Mouse (Mus musculus): ENCODE data around the gene Mpnd. TPM values are rescaled to one million over a fixed set of nuclear protein-coding genes. Genes with fewer than 3 reads are reported as not detected.

The Mpnd gene
- polyA plus RNA-seq, 1 experiment = 188 TPM

DNA sequence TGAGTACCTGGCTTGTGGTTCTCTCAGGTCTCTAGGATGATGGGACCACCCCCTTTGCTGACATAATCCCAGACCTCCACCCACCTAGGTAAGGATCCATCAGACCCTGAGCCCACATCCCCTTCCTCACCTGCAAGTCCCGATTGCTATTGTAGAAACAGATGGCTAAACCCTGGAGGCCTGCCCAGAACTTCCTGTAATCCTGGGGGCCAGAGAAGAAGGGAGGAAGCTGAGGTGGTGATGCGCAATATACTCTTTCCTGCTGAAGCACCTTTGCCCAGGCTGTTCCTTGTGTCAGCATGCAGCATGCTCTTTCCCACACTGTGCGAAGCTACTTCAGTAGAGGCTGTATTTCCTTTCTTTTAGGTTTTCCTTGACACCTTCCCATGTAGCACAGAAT lies 2.5 kb upstream of the Mpnd start:
- H3K27me3 ChIP-seq (ENCODE audit: control insufficient read depth, insufficient read depth, low read length) = no peaks in the 10 kb centered on the region
- no peak for DNase-seq
- 39% methylated on average over 3 of the region's 3 CpGs for WGBS
- no peak overlapping the region for H3K4me3 ChIP-seq (ENCODE audit: control insufficient read depth, insufficient read depth, low read length)
- no peaks in the 10 kb centered on the region for H3K36me3 ChIP-seq (ENCODE audit: control insufficient read depth, insufficient read depth, low read length)
- H3K4me1 ChIP-seq (replicated peaks; ENCODE audit: control insufficient read depth, insufficient read depth, low read length) = 0 out of 2 replicates have a peak, but pooled peaks cover 2% of the 10 kb centered on the region
- H3K27ac ChIP-seq (ENCODE audit: control insufficient read depth, insufficient read depth, low read length) = no peak overlapping the region
- TF ChIP-seq POLR2A (IDR thresholded peaks at IDR 0.05; ENCODE audit: control insufficient read depth, extremely low read depth, insufficient read depth, low read length, poor library complexity) (no peak), CTCF (IDR thresholded peaks at IDR 0.05; ENCODE audit: borderline replicate concordance, control insufficient read depth, extremely low read depth, insufficient read depth, low read length, poor library complexity) (no peak)

DNA sequence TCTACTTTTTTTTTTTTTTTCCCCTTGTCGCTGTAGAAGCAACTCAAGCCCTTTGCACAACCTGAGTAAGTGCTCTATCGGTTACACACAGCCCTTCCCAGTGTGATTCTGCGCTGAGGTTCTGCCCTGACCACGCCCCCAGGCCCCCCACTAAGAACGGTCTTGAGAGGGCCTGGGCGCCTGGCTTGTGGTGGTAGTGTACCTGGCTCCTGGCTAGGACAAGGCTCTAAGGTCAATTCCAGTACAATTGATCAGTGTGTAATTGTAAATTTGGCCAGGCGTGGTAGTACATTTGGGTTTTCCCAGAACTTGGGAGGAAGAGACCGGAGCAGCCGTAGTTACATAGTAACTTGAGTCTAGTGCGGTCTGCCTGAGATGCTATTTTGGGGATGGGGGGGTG lies 1.4 kb downstream of the Mpnd start:
- no peak for DNase-seq
- H3K4me1 ChIP-seq (replicated peaks; ENCODE audit: control insufficient read depth, insufficient read depth, low read length) = peaks cover 17% of the 10 kb centered on the region
- no peak for TF ChIP-seq CTCF (IDR thresholded peaks at IDR 0.05; ENCODE audit: borderline replicate concordance, control insufficient read depth, extremely low read depth, insufficient read depth, low read length, poor library complexity)
- no peak for TF ChIP-seq POLR2A (IDR thresholded peaks at IDR 0.05; ENCODE audit: control insufficient read depth, extremely low read depth, insufficient read depth, low read length, poor library complexity)
- no peak overlapping the region for H3K27ac ChIP-seq (ENCODE audit: control insufficient read depth, insufficient read depth, low read length)
- H3K4me3 ChIP-seq (ENCODE audit: control insufficient read depth, insufficient read depth, low read length) = no peak overlapping the region
- H3K36me3 ChIP-seq (ENCODE audit: control insufficient read depth, insufficient read depth, low read length) = no peaks in the 10 kb centered on the region
- no peaks in the 10 kb centered on the region for H3K27me3 ChIP-seq (ENCODE audit: control insufficient read depth, insufficient read depth, low read length)
- 87% methylated on average over 10 of the region's 10 CpGs for WGBS

DNA sequence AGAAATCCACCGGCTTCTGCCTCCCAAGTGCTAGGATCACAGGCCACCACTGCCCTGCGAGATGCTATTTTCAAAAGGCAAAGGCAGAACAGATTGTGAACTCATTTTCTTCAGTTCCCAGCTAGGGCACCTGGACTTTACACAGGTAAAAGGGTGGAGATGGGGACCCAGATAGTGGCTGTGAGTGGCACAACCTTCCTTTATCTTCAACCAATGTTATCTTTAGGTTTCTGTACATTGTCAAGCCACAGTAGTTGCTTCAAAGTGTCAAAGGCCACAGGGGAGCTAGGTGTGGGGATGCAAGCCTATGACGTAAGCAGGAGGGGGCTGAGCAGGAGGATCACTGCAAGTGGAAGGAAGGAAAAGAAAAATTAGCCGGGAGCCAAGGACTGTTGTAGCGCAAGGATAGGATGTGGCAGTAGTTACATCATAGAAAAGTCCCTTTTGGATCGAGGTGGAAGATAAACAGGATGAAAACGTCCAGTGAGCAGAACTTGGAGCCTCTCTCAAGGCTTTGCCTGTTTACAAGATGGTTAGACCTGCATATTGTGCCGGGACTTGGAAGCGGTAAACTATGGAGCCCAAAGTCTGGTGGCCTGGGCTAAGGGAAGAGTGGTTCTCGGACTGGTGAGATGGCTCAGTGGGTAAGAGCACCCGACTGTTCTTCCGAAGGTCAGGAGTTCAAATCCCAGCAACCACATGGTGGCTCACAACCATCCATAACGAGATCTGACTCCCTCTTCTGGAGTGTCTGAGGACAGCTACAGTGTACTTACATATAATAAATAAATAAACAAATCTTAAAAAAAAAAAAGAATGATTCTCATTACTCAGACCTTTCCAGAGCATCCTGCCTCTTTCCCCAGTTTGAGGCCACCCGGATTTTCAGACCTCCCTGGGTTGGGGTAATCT lies 2.2 kb downstream of the Mpnd start:
- Histone ChIP-seq H3K4me1 (replicated peaks; ENCODE audit: control insufficient read depth, insufficient read depth, low read length) (peaks cover 17% of the 10 kb centered on the region), H3K36me3 (ENCODE audit: control insufficient read depth, insufficient read depth, low read length) (no peaks in the 10 kb centered on the region), H3K4me3 (ENCODE audit: control insufficient read depth, insufficient read depth, low read length) (no peak overlapping the region), H3K27ac (ENCODE audit: control insufficient read depth, insufficient read depth, low read length) (no peak overlapping the region), H3K27me3 (ENCODE audit: control insufficient read depth, insufficient read depth, low read length) (no peaks in the 10 kb centered on the region)
- 49% methylated on average over 14 of the region's 14 CpGs for WGBS
- TF ChIP-seq CTCF (IDR thresholded peaks at IDR 0.05; ENCODE audit: borderline replicate concordance, control insufficient read depth, extremely low read depth, insufficient read depth, low read length, poor library complexity) = no peak
- TF ChIP-seq POLR2A (IDR thresholded peaks at IDR 0.05; ENCODE audit: control insufficient read depth, extremely low read depth, insufficient read depth, low read length, poor library complexity) = no peak
- no peak for DNase-seq

DNA sequence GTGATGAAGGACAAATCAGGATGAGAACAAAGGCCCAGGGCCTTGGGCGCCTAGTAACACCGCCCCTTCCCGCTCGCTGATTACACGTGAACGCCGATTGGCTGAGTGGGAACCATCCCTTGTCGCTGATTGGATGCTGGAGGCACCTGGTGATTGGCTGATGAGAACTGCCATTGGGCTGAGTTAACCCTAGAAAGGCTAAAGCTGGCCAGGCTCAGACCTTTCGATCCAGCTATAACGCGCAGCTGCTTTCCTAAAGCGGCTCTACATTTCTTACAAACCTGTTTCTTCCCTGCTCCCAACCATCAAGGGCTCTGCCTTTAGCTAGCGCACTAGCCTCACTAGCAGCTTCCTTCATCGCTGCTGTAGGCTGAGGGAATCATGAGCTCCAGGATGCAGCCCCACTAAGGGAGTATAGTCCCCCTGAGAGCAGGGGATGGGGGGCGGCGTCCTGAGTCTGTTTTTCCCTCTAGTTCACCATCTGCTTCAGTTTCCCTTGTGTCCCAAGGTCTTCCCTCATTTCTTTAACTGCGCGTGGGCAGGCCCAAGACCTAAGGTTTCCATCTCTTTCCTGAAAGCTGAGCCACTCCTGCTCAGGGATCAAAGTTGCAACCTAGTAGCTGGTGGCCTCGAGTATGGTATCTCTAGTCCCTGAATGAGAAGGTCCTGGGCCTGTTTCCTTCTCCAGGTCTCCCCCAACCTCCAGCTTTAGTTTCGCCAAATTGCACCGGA lies 3.0 kb downstream of the Mpnd start:
- peak; percentile 91 for DNase-seq
- no peak for TF ChIP-seq CTCF (IDR thresholded peaks at IDR 0.05; ENCODE audit: borderline replicate concordance, control insufficient read depth, extremely low read depth, insufficient read depth, low read length, poor library complexity)
- peak; percentile 41; the same call in 1 of the 2 replicates for TF ChIP-seq POLR2A (IDR thresholded peaks at IDR 0.05; ENCODE audit: control insufficient read depth, extremely low read depth, insufficient read depth, low read length, poor library complexity)
- H3K27me3 ChIP-seq (ENCODE audit: control insufficient read depth, insufficient read depth, low read length) = no peaks in the 10 kb centered on the region
- no peaks in the 10 kb centered on the region for H3K36me3 ChIP-seq (ENCODE audit: control insufficient read depth, insufficient read depth, low read length)
- H3K4me3 ChIP-seq (ENCODE audit: control insufficient read depth, insufficient read depth, low read length) = peak overlapping the region; percentile 87
- 1% methylated on average over 21 of the region's 21 CpGs for WGBS
- peaks cover 17% of the 10 kb centered on the region for H3K4me1 ChIP-seq (replicated peaks; ENCODE audit: control insufficient read depth, insufficient read depth, low read length)
- peak overlapping the region; percentile 47 for H3K27ac ChIP-seq (ENCODE audit: control insufficient read depth, insufficient read depth, low read length)

DNA sequence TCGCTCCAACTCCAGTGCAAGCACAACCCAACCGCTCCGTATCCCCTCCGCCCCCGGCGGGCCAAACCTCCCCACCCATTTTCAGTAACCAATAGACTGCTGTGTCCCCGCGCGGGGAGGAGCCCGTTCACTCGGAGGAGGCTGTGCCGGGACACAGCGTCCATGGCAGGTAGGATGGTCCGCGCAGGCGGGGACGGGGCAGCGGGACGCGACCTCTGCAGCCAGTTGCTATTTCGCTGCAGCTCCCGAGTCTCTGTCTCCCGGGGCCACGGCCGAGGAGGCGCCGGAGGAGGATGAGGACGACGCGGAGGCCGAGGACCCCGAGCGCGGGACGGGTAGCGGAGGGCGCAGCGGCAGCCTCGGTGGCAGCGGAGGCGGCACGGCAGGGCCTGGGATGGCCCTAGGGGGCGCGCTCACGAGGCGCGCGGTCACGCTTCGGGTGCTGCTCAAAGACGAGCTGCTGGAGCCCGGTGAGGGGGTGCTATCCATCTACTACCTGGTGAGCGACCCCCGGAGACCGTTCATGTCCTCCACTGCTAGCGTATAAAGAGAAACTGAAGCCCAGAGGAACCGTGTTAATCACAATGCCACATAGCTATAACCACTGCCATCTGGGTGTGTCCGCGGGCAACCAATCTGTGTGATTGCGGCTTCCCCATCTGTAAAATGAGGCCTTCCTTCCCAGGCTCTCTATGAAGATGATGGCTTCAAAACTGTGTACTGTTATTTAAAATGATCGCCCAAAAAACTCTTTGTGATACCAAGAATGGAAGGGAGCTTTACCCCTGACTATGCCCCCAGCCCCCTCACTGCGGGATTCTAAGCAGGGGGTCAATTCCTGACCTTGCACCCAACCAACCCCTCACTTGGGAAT lies 3.8 kb downstream of the Mpnd start:
- Histone ChIP-seq H3K4me3 (ENCODE audit: control insufficient read depth, insufficient read depth, low read length) (peak overlapping the region; percentile 87), H3K4me1 (replicated peaks; ENCODE audit: control insufficient read depth, insufficient read depth, low read length) (peaks cover 17% of the 10 kb centered on the region), H3K27ac (ENCODE audit: control insufficient read depth, insufficient read depth, low read length) (peak overlapping the region; percentile 47), H3K27me3 (ENCODE audit: control insufficient read depth, insufficient read depth, low read length) (no peaks in the 10 kb centered on the region), H3K36me3 (ENCODE audit: control insufficient read depth, insufficient read depth, low read length) (no peaks in the 10 kb centered on the region)
- TF ChIP-seq POLR2A (IDR thresholded peaks at IDR 0.05; ENCODE audit: control insufficient read depth, extremely low read depth, insufficient read depth, low read length, poor library complexity) = peak; percentile 84
- TF ChIP-seq CTCF (IDR thresholded peaks at IDR 0.05; ENCODE audit: borderline replicate concordance, control insufficient read depth, extremely low read depth, insufficient read depth, low read length, poor library complexity) = peak; percentile 76; the same call in 1 of the 2 replicates
- peak; percentile 93 for DNase-seq
- under 1% methylated on average over 62 of the region's 62 CpGs for WGBS

DNA sequence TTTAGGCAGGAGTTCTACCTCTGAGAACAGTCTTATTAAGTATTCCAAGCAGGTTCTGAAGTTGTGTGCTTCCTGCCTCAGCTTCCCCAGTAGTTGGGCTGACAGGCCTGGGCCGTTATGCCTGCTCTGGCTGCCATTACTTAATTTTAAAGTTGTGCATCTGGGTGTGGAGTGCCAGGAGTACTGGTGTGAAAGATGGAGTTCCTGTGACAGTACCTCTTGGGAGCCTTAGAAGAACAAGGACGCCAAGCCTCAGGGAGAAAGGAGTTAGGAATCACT lies 4.4 kb downstream of the Mpnd start:
- H3K27ac ChIP-seq (ENCODE audit: control insufficient read depth, insufficient read depth, low read length) = no peak overlapping the region
- DNase-seq = no peak
- 51% methylated on average over 2 of the region's 2 CpGs for WGBS
- H3K27me3 ChIP-seq (ENCODE audit: control insufficient read depth, insufficient read depth, low read length) = no peaks in the 10 kb centered on the region
- H3K36me3 ChIP-seq (ENCODE audit: control insufficient read depth, insufficient read depth, low read length) = no peaks in the 10 kb centered on the region
- H3K4me1 ChIP-seq (replicated peaks; ENCODE audit: control insufficient read depth, insufficient read depth, low read length) = peaks cover 17% of the 10 kb centered on the region
- H3K4me3 ChIP-seq (ENCODE audit: control insufficient read depth, insufficient read depth, low read length) = no peak overlapping the region
- no peak for TF ChIP-seq CTCF (IDR thresholded peaks at IDR 0.05; ENCODE audit: borderline replicate concordance, control insufficient read depth, extremely low read depth, insufficient read depth, low read length, poor library complexity)
- TF ChIP-seq POLR2A (IDR thresholded peaks at IDR 0.05; ENCODE audit: control insufficient read depth, extremely low read depth, insufficient read depth, low read length, poor library complexity) = no peak

Data from thymus, adult 2 months (tissue).